Mouse (Mus musculus): ENCODE measurements around the gene Tet2. TPM values are rescaled to one million over a fixed set of nuclear protein-coding genes. Genes with fewer than 3 reads are reported as not detected.

Gene Tet2
- total and polyA plus RNA-seq, 2 experiments, result 8.2 to 12.1 TPM

DNA sequence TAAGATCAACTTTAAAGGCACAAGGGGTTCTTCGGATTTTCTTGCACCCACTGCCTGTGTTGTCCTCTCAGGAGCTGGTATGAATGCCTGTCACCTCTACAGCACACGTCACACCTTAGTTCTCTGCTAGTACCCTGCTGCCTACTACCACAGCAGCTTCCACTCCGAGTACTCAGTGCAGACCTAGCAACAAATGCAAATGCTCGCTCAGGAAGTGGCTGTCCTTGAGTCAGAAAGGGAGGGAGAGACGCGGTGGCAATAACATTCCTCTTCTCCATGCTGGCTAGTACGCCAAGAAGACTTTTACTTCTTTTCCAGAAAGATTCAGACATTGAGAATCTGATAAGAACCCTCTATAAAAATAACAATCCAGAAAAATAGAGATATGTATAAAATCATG lies 31.5 kb downstream of the Tet2 start:
- TF ChIP-seq POLR2A (IDR thresholded peaks at IDR 0.05; ENCODE audit: extremely low read depth, insufficient read depth, low read length), result no peak
- no peak for TF ChIP-seq CTCF (IDR thresholded peaks at IDR 0.05; ENCODE audit: low read depth, low read length)
- peaks cover 10% of the 10 kb centered on the region; the same call in 1 of the 2 replicates for H3K4me1 ChIP-seq (ENCODE audit: control insufficient read depth, insufficient read depth, low read length)
- no peak for DNase-seq (ENCODE audit: extremely low read depth, low read depth, low spot score)
- H3K9ac ChIP-seq (ENCODE audit: low read depth, low read length), result no peak overlapping the region
- H3K36me3 ChIP-seq (ENCODE audit: control insufficient read depth, insufficient read depth, low read length), result 0 out of 2 replicates have a peak, but pooled peaks cover 6% of the 10 kb centered on the region
- no peak overlapping the region for H3K4me3 ChIP-seq (ENCODE audit: insufficient read depth, low read depth, low read length)
- WGBS, result 90% methylated on average over 7 of the region's 7 CpGs
- no peaks in the 10 kb centered on the region for H3K27me3 ChIP-seq (ENCODE audit: control insufficient read depth, insufficient read depth, low read length)
- peaks cover 5% of the 10 kb centered on the region; the same call in 1 of the 2 replicates for H3K79me2 ChIP-seq (ENCODE audit: control insufficient read depth, insufficient read depth, low read length)
- H3K27ac ChIP-seq (replicated peaks; ENCODE audit: insufficient read depth, low read depth, low read length), result no peak overlapping the region

DNA sequence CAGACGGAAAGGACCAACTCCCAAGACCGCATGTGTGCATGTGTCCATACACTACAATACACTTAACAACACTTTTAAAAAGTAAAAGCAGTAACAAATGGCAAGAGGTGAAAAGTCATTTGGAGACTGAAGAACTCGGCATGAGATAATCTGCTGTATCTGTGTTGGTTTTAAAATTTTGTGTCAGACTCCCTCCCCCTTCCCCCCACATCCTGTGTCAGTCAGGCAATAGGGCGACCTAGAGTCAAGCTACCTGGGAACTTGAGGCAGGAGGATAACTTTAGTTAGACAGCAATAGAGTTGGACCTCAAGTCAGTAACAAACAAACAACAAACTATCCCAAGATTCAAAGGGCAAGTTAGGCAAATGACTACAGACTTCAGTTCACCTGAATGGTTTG lies 34.6 kb downstream of the Tet2 start:
- no peak for TF ChIP-seq POLR2A (IDR thresholded peaks at IDR 0.05; ENCODE audit: extremely low read depth, insufficient read depth, low read length)
- no peak for TF ChIP-seq CTCF (IDR thresholded peaks at IDR 0.05; ENCODE audit: low read depth, low read length)
- Histone ChIP-seq H3K9ac (ENCODE audit: low read depth, low read length) (no peak overlapping the region), H3K4me3 (ENCODE audit: insufficient read depth, low read depth, low read length) (no peak overlapping the region), H3K27me3 (ENCODE audit: control insufficient read depth, insufficient read depth, low read length) (no peaks in the 10 kb centered on the region), H3K27ac (replicated peaks; ENCODE audit: insufficient read depth, low read depth, low read length) (no peak overlapping the region), H3K36me3 (ENCODE audit: control insufficient read depth, insufficient read depth, low read length) (peaks cover 7% of the 10 kb centered on the region; the same call in 1 of the 2 replicates), H3K4me1 (ENCODE audit: control insufficient read depth, insufficient read depth, low read length) (no peaks in the 10 kb centered on the region), H3K79me2 (ENCODE audit: control insufficient read depth, insufficient read depth, low read length) (peaks cover 5% of the 10 kb centered on the region; the same call in 1 of the 2 replicates)
- WGBS, result 80% methylated on average over 4 of the region's 4 CpGs
- no peak for DNase-seq (ENCODE audit: extremely low read depth, low read depth, low spot score)

GRCm38 (mm10) chr3:133509796-133510195 lies 35.1 kb downstream of the Tet2 start:
- no peak overlapping the region for H3K4me3 ChIP-seq (ENCODE audit: insufficient read depth, low read depth, low read length)
- H3K27me3 ChIP-seq (ENCODE audit: control insufficient read depth, insufficient read depth, low read length), result no peaks in the 10 kb centered on the region
- no peak overlapping the region for H3K27ac ChIP-seq (replicated peaks; ENCODE audit: insufficient read depth, low read depth, low read length)
- WGBS, result 91% methylated on average over 2 of the region's 2 CpGs
- peaks cover 7% of the 10 kb centered on the region; the same call in 1 of the 2 replicates for H3K36me3 ChIP-seq (ENCODE audit: control insufficient read depth, insufficient read depth, low read length)
- no peak overlapping the region for H3K9ac ChIP-seq (ENCODE audit: low read depth, low read length)
- DNase-seq (ENCODE audit: extremely low read depth, low read depth, low spot score), result no peak
- no peak for TF ChIP-seq POLR2A (IDR thresholded peaks at IDR 0.05; ENCODE audit: extremely low read depth, insufficient read depth, low read length)
- no peak for TF ChIP-seq CTCF (IDR thresholded peaks at IDR 0.05; ENCODE audit: low read depth, low read length)
- H3K79me2 ChIP-seq (ENCODE audit: control insufficient read depth, insufficient read depth, low read length), result peaks cover 5% of the 10 kb centered on the region; the same call in 1 of the 2 replicates
- no peaks in the 10 kb centered on the region for H3K4me1 ChIP-seq (ENCODE audit: control insufficient read depth, insufficient read depth, low read length)

GRCm38 (mm10) chr3:133508881-133509280 lies 36.1 kb downstream of the Tet2 start:
- Histone ChIP-seq H3K4me3 (ENCODE audit: insufficient read depth, low read depth, low read length) (no peak overlapping the region), H3K27me3 (ENCODE audit: control insufficient read depth, insufficient read depth, low read length) (no peaks in the 10 kb centered on the region), H3K4me1 (ENCODE audit: control insufficient read depth, insufficient read depth, low read length) (no peaks in the 10 kb centered on the region), H3K79me2 (ENCODE audit: control insufficient read depth, insufficient read depth, low read length) (peaks cover 4% of the 10 kb centered on the region; the same call in 1 of the 2 replicates), H3K36me3 (ENCODE audit: control insufficient read depth, insufficient read depth, low read length) (peaks cover 7% of the 10 kb centered on the region; the same call in 1 of the 2 replicates), H3K9ac (ENCODE audit: low read depth, low read length) (no peak overlapping the region), H3K27ac (replicated peaks; ENCODE audit: insufficient read depth, low read depth, low read length) (no peak overlapping the region)
- 97% methylated on average over 3 of the region's 3 CpGs for WGBS
- TF ChIP-seq CTCF (IDR thresholded peaks at IDR 0.05; ENCODE audit: low read depth, low read length), result no peak
- TF ChIP-seq POLR2A (IDR thresholded peaks at IDR 0.05; ENCODE audit: extremely low read depth, insufficient read depth, low read length), result no peak
- no peak for DNase-seq (ENCODE audit: extremely low read depth, low read depth, low spot score)

- TF ChIP-seq CTCF (IDR thresholded peaks at IDR 0.05; ENCODE audit: low read depth, low read length), result no peak
- TF ChIP-seq POLR2A (IDR thresholded peaks at IDR 0.05; ENCODE audit: extremely low read depth, insufficient read depth, low read length), result no peak
- no peak for DNase-seq (ENCODE audit: extremely low read depth, low read depth, low spot score)
- Histone ChIP-seq H3K27me3 (ENCODE audit: control insufficient read depth, insufficient read depth, low read length) (no peaks in the 10 kb centered on the region), H3K36me3 (ENCODE audit: control insufficient read depth, insufficient read depth, low read length) (peaks cover 2% of the 10 kb centered on the region; the same call in 1 of the 2 replicates), H3K4me1 (ENCODE audit: control insufficient read depth, insufficient read depth, low read length) (no peaks in the 10 kb centered on the region), H3K4me3 (ENCODE audit: insufficient read depth, low read depth, low read length) (no peak overlapping the region), H3K9ac (ENCODE audit: low read depth, low read length) (no peak overlapping the region), H3K79me2 (ENCODE audit: control insufficient read depth, insufficient read depth, low read length) (0 out of 2 replicates have a peak, but pooled peaks cover 3% of the 10 kb centered on the region), H3K27ac (replicated peaks; ENCODE audit: insufficient read depth, low read depth, low read length) (no peak overlapping the region)
- WGBS, result 94% methylated on average over 9 of the region's 9 CpGs
Observed at GRCm38 (mm10) chr3:133506289-133506954, 38.5 kb downstream of the Tet2 start.

GRCm38 (mm10) chr3:133496953-133497352 lies 48.0 kb downstream of the Tet2 start:
- no peak for DNase-seq (ENCODE audit: extremely low read depth, low read depth, low spot score)
- 92% methylated on average over 7 of the region's 7 CpGs for WGBS
- H3K9ac ChIP-seq (ENCODE audit: low read depth, low read length), result no peak overlapping the region
- no peaks in the 10 kb centered on the region; the same call in 1 of the 2 replicates for H3K79me2 ChIP-seq (ENCODE audit: control insufficient read depth, insufficient read depth, low read length)
- H3K27me3 ChIP-seq (ENCODE audit: control insufficient read depth, insufficient read depth, low read length), result no peaks in the 10 kb centered on the region
- H3K4me3 ChIP-seq (ENCODE audit: insufficient read depth, low read depth, low read length), result no peak overlapping the region
- H3K4me1 ChIP-seq (ENCODE audit: control insufficient read depth, insufficient read depth, low read length), result no peaks in the 10 kb centered on the region
- H3K36me3 ChIP-seq (ENCODE audit: control insufficient read depth, insufficient read depth, low read length), result no peaks in the 10 kb centered on the region; the same call in 1 of the 2 replicates
- no peak overlapping the region for H3K27ac ChIP-seq (replicated peaks; ENCODE audit: insufficient read depth, low read depth, low read length)
- TF ChIP-seq CTCF (IDR thresholded peaks at IDR 0.05; ENCODE audit: low read depth, low read length) (no peak), POLR2A (IDR thresholded peaks at IDR 0.05; ENCODE audit: extremely low read depth, insufficient read depth, low read length) (no peak)

Data from liver, adult 2 months (tissue).